Mouse (Mus musculus) heart, embryonic 15.5 days (tissue): Measurements from ENCODE around the gene Wfikkn2. TPM values are rescaled to one million over a fixed set of nuclear protein-coding genes. Genes with fewer than 3 reads are reported as not detected.

Experiments used
- ATAC-seq: fragments of 200-750 bp; cut with Nextera tagmentation; replicated peaks from 2 replicates; pipeline ENCODE4 v1.8.0; 2017; ENCODE audit warnings: low read depth, moderate TSS enrichment; ENCODE audit not compliant: insufficient number of reproducible peaks, insufficient read depth, low FRiP score
- H3K27ac ChIP-seq: fragments of 300-500 bp; sonication (generic); 2 replicates; pipeline ENCODE4 v1.5.1; 2015; ENCODE audit warnings: mild to moderate bottlenecking, inconsistent platforms
- H3K27me3 ChIP-seq: fragments of 300-500 bp; sonication (generic); 2 replicates; pipeline ENCODE4 v1.6.1; 2015; ENCODE audit warnings: inconsistent platforms
- H3K36me3 ChIP-seq: fragments of 300-500 bp; sonication (generic); 2 replicates; pipeline ENCODE4 v1.6.1; 2015; ENCODE audit warnings: mild to moderate bottlenecking, inconsistent platforms
- H3K4me1 ChIP-seq: fragments of 300-500 bp; sonication (generic); replicated peaks from 2 replicates; pipeline ENCODE4 v1.6.1; 2015; ENCODE audit warnings: inconsistent platforms
- H3K4me2 ChIP-seq: fragments of 300-500 bp; sonication (generic); 2 replicates; pipeline ENCODE4 v1.6.1; 2015; ENCODE audit warnings: inconsistent platforms, mild to moderate bottlenecking, moderate library complexity
- H3K4me3 ChIP-seq: fragments of 300-500 bp; sonication (generic); 2 replicates; pipeline ENCODE4 v1.5.1; 2015; ENCODE audit warnings: mild to moderate bottlenecking, inconsistent platforms
- H3K9ac ChIP-seq: fragments of 300-500 bp; sonication (generic); 2 replicates; pipeline ENCODE4 v1.6.1; 2015; ENCODE audit warnings: mild to moderate bottlenecking, inconsistent platforms
- H3K9me3 ChIP-seq: fragments of 300-500 bp; sonication (generic); replicated peaks from 2 replicates; pipeline ENCODE4 v1.6.1; 2016; ENCODE audit warnings: inconsistent platforms
- WGBS: fragments of 180-500 bp; shearing (Covaris S2); methylation state at CpG from one replicate; pipeline ENCODE4 v1.1.7; 2015; ENCODE audit warnings: mixed read lengths; 5-methylcytosine and 5-hydroxymethylcytosine counted together
- polyA plus RNA-seq: library from polyadenylated mRNA; unstranded; fragments of >200 nt; fragmentation: Nextera tagmentation; extraction: Ambion mirVana; gene quantifications from 2 replicates; pipeline ENCODE4 v1.2.1, GENCODE M21; 2015

The Wfikkn2 gene
- polyA plus RNA-seq, 1 experiment from 2014 or later: 2.4 TPM

DNA sequence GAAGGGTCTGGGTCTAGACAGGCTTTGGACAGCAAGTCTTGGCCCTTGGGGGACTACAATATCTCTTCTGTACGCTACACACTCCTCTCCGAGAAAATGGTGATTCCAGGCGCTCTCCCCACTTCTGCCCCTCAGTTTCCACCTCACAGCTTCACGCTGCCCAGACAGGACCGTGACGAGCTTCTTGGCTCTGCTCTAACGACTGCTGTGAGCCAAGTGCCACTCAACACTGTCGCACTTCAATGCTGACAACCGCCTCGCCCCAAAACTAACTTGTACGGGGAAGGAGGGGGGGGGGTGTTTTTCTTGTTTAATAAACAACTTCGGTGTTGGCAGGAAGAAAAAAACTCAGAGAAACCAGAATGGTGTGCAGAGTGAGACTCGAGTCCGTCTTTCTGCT, 12.2 kb upstream of the Wfikkn2 start:
- ATAC-seq: no peak
- H3K4me2 ChIP-seq: no peak overlapping the region

DNA sequence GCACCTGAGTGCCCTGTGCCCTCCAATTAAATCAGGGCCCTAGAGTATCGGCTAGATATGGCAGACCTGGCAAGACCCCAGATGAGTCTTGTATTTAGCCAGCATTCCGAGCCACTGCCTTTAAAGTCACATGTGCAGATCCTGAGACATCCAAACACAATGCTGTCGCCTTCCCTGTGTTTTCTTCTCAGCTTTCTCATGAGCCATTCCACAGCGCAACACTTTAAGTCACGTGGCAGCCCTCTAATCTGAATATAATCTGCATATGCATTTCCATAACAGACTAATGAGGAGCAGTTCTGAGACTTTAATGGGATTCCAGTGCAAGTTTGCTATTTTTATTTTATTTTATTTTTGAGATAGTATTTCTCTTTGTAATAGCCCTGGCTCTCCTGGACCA, 9.9 kb upstream of the Wfikkn2 start:
- Histone ChIP-seq H3K9me3 (no peaks in the 10 kb centered on the region), H3K27ac (no peak overlapping the region), H3K4me1 (no peaks in the 10 kb centered on the region; the same call in 1 of the 2 replicates), H3K4me3 (no peak overlapping the region), H3K36me3 (no peaks in the 10 kb centered on the region), H3K27me3 (no peaks in the 10 kb centered on the region), H3K4me2 (no peak overlapping the region), H3K9ac (no peak overlapping the region)
- WGBS: 71% methylated on average over 5 of the region's 5 CpGs
- no peak for ATAC-seq

More for the DNA sequence above, 12.2 kb upstream of the Wfikkn2 start:
- WGBS: 56% methylated on average over 14 of the region's 14 CpGs
- H3K36me3 ChIP-seq: no peaks in the 10 kb centered on the region
- no peaks in the 10 kb centered on the region for H3K27me3 ChIP-seq
- no peaks in the 10 kb centered on the region; the same call in 1 of the 2 replicates for H3K4me1 ChIP-seq
- H3K4me3 ChIP-seq: no peak overlapping the region
- H3K27ac ChIP-seq: no peak overlapping the region
- H3K9ac ChIP-seq: no peak overlapping the region
- no peaks in the 10 kb centered on the region for H3K9me3 ChIP-seq

DNA sequence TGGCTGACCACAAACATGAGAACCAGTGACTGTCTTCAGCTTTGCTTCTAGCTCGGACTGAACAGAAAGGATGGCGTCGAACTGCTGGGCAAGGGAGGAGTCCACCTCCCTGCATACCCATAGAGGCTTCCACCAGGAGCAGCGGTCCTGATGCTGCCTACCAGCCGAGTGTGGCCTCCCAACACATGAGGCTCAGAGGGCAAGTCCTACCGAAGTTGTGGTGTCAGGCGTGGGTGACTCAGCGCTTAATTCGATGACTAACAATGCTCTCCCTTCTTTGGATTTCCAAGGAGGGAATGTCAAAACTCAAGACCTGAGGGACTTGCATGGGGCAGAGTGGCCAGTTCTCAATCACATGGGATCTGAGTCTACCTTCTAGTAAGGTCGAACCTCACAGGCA, 7.9 kb upstream of the Wfikkn2 start:
- no peaks in the 10 kb centered on the region for H3K36me3 ChIP-seq
- 81% methylated on average over 10 of the region's 10 CpGs for WGBS
- H3K9me3 ChIP-seq: no peaks in the 10 kb centered on the region
- no peaks in the 10 kb centered on the region; the same call in 1 of the 2 replicates for H3K4me1 ChIP-seq
- H3K27ac ChIP-seq: no peak overlapping the region
- no peak overlapping the region for H3K4me2 ChIP-seq
- H3K27me3 ChIP-seq: no peaks in the 10 kb centered on the region
- H3K4me3 ChIP-seq: no peak overlapping the region
- no peak for ATAC-seq
- no peak overlapping the region for H3K9ac ChIP-seq

DNA sequence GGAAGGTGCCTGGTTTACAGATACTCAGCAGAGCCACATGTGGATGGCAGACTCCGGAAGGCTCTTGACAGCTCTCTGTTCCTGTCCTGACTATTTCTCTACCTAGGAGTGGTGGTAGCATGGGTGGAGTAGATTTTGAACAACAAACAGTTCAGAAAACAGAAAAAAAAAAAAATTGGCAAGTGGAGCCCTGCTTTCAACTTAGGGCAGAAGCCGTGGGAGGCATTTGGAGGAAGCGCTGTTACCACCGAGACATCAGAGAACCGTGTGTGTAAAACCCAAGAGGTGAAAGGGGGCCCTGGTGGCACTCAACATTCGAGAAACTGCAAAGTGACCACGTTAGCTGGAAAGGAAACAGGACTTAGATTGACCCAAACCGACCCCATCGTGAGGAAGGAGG, 7.4 kb upstream of the Wfikkn2 start:
- no peaks in the 10 kb centered on the region; the same call in 1 of the 2 replicates for H3K4me1 ChIP-seq
- H3K27me3 ChIP-seq: no peaks in the 10 kb centered on the region
- H3K27ac ChIP-seq: no peak overlapping the region
- H3K9ac ChIP-seq: no peak overlapping the region
- no peaks in the 10 kb centered on the region for H3K9me3 ChIP-seq
- no peak overlapping the region for H3K4me2 ChIP-seq
- ATAC-seq: no peak
- 69% methylated on average over 9 of the region's 9 CpGs for WGBS
- no peaks in the 10 kb centered on the region for H3K36me3 ChIP-seq
- H3K4me3 ChIP-seq: no peak overlapping the region

DNA sequence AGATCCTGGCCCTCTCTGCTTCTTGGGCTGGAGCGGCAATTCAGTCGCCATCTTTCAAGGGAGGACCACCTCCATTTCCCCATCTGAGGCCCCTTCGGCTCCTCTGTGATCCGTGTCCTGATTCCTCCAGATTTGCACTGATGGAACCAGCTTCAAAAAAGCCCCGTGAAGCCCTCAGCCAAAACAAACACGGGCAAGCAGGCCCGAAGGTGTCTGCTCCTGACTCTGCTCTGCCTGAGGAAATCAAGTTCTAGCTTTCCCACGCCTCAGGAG, 920 bp upstream of the Wfikkn2 start:
- Histone ChIP-seq H3K4me1 (peaks cover 30% of the 10 kb centered on the region), H3K36me3 (no peaks in the 10 kb centered on the region), H3K4me2 (no peak overlapping the region), H3K27me3 (peaks cover 5% of the 10 kb centered on the region; the same call in 1 of the 2 replicates), H3K4me3 (no peak overlapping the region), H3K9me3 (no peaks in the 10 kb centered on the region), H3K9ac (no peak overlapping the region), H3K27ac (peak overlapping the region; percentile 31)
- no peak for ATAC-seq
- 51% methylated on average over 8 of the region's 8 CpGs for WGBS

DNA sequence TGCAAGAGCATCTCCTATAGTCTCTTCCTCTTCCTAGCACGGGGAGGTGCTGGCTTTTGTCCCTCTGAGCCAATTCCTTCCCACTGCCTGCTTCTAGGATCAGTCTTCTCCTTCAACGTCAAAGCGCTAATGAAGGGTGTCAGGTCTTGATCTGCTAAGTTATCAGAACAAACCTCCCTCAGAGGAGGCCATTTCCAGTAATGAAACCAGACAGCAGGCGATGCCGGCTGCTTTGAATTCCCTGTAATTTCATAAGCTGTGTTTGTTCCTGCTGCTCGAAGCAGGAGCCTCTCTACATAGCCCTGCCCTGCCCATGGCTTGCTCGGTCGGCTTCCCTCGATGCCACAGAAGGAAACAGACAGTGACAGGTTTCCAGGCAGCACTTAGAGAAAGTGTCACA, 1.4 kb downstream of the Wfikkn2 start:
- Histone ChIP-seq H3K4me3 (no peak overlapping the region), H3K4me1 (peaks cover 30% of the 10 kb centered on the region), H3K27me3 (peaks cover 10% of the 10 kb centered on the region; the same call in 1 of the 2 replicates), H3K4me2 (no peak overlapping the region), H3K27ac (no peak overlapping the region), H3K36me3 (no peaks in the 10 kb centered on the region), H3K9me3 (no peaks in the 10 kb centered on the region), H3K9ac (no peak overlapping the region)
- 63% methylated on average over 9 of the region's 9 CpGs for WGBS
- no peak for ATAC-seq

DNA sequence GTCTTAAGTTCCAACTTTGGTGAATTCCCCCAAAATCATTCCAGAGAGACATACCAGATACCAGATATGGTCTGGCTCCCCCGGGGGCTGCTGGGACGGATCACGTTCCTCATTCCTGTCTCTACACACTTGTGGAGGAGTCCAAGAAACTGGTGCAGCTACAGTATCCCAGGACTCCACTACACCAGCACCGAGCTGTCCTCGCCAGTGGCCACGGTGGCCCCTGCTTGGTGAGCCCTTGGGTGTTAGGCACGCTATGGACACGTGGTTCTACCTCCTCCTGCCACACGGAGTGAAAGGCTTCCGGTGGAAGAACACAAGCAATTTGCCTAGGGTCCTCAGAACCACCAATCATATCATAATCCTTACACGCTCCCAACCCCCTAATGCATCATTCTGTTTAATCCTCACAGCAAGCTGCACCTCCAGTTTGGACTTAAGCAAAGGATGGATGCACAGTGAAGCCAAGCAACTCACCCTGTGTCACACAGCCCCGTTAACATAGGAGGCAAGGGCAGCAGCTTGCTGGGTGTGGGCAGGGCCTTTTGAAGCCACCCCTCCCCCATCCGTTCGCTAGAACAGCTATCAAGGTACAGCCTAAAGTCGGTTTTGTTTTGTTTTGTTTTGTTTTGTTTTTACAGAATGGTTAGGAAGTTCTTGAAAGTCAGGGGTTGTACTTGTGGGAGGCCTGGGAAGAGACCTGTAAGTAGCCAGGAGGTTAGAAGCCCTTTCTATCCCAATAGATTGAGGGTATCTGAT, 2.2 kb downstream of the Wfikkn2 start:
- Histone ChIP-seq H3K27ac (peak overlapping the region; percentile 26), H3K36me3 (no peaks in the 10 kb centered on the region), H3K27me3 (peaks cover 10% of the 10 kb centered on the region; the same call in 1 of the 2 replicates), H3K4me2 (peak overlapping the region; percentile 70), H3K4me1 (peaks cover 30% of the 10 kb centered on the region), H3K4me3 (peak overlapping the region; percentile 38), H3K9me3 (no peaks in the 10 kb centered on the region), H3K9ac (peak overlapping the region; percentile 41; the same call in 1 of the 2 replicates)
- ATAC-seq: 0 out of 2 replicates have a peak, but pooled peaks have one; percentile 12
- WGBS: 30% methylated on average over 15 of the region's 15 CpGs

DNA sequence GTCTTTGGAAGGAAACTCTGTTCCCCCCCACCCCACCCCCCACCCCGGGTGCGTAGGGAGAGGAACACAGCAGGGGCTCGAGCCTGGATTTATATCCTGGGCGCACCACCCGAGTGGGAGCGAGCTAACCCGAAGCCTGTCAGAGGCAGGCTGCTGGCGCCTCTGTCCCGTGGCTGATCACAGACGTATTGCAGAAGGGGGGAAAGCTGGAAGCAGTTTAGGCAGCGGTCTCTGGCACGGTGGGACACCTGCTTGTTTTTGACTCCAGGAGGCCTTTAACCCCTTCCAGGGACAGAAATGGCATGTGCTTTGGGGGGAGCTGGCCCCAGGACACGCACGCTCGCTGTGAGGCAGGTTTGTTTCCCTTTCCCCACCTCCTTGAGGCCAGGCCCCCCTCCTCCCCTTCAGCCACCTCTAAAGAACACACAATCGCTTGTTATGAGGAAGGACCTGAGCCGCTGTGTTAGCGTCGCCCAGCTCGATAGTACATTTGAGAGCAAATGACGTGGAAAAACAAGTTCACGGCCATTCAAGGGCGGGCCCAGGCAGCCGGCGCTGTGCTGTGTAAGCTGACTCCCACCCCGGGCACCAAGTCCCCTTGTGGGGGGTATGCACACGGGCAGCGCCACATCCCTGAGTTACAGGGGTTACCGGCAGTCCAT, 2.9 kb downstream of the Wfikkn2 start:
- Histone ChIP-seq H3K27ac (peak overlapping the region; percentile 26), H3K4me3 (peak overlapping the region; percentile 38), H3K4me1 (peaks cover 30% of the 10 kb centered on the region), H3K27me3 (peaks cover 10% of the 10 kb centered on the region; the same call in 1 of the 2 replicates), H3K36me3 (no peaks in the 10 kb centered on the region), H3K9ac (peak overlapping the region; percentile 41), H3K4me2 (peak overlapping the region; percentile 70), H3K9me3 (no peaks in the 10 kb centered on the region)
- WGBS: 5% methylated on average over 29 of the region's 29 CpGs
- ATAC-seq: peak; percentile 36; the same call in 1 of the 2 replicates

DNA sequence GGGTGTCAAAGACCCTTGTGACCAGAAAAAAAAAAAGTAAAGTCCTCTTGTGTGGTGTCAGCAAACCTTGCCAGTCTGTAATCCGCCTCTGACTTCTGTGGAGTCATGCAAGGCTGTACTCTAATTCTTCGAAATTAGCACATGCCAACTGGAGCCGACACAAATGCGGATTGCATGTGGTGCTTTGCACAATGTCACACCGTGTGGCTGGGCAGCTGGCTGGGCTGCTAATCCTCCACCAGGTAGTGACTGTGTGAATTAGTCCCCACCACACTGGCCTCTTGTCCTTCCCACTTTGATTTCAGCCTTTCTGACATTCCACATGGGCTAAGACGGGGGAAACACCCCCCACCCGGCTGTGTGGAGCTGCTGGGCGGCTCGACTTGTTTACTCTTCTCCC, 6.1 kb downstream of the Wfikkn2 start:
- WGBS: 44% methylated on average over 9 of the region's 9 CpGs
- H3K4me1 ChIP-seq: peaks cover 21% of the 10 kb centered on the region
- no peak overlapping the region for H3K27ac ChIP-seq
- no peaks in the 10 kb centered on the region for H3K36me3 ChIP-seq
- no peak for ATAC-seq
- H3K9me3 ChIP-seq: no peaks in the 10 kb centered on the region
- peak overlapping the region; percentile 25; the same call in 1 of the 2 replicates for H3K9ac ChIP-seq
- no peak overlapping the region for H3K4me2 ChIP-seq
- no peak overlapping the region for H3K4me3 ChIP-seq
- peaks cover 10% of the 10 kb centered on the region; the same call in 1 of the 2 replicates for H3K27me3 ChIP-seq

DNA sequence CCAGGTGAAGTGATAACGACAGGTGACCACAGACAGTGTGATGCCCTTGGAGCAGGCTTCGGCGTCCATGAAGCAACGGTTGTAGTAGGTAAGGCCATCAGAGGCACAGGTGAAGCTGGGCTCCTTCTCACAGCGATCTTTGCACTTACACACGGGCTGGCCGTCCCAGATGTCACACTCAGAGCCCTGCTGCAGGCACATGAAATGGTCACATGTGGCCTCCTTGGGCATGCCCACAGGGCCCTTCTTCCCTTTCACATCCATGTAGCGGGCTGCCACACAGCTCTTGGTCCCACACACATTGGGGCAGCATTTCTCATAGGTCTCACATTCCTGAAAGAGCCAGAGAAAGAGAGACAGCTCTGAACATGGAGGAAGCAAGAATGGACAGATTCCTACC, 7.0 kb downstream of the Wfikkn2 start:
- no peak overlapping the region for H3K27ac ChIP-seq
- H3K4me3 ChIP-seq: no peak overlapping the region
- no peaks in the 10 kb centered on the region for H3K9me3 ChIP-seq
- no peak for ATAC-seq
- H3K27me3 ChIP-seq: peaks cover 10% of the 10 kb centered on the region; the same call in 1 of the 2 replicates
- 90% methylated on average over 8 of the region's 8 CpGs for WGBS
- peaks cover 22% of the 10 kb centered on the region for H3K4me1 ChIP-seq
- no peak overlapping the region for H3K4me2 ChIP-seq
- no peak overlapping the region for H3K9ac ChIP-seq
- H3K36me3 ChIP-seq: no peaks in the 10 kb centered on the region

DNA sequence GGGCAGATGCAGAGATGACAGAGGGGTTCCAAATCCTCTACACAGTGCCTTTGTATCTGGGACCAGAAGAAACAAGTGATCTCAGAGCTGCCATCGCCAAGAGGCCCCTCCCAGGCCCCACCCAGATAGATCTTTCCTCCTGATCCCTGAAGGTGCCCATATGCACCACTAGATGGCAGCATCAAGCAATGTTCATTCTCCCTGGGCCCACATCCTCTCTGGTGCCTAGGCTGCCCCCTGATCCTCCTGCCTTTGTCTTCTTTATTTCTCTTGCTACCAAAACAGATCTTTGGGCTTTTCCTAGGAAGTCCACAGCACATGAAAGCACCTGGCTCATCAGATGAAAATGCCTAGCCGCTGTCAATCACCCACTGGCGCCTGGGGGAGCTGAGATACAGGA, 9.7 kb downstream of the Wfikkn2 start:
- no peak overlapping the region for H3K9ac ChIP-seq
- no peak overlapping the region for H3K27ac ChIP-seq
- no peaks in the 10 kb centered on the region for H3K9me3 ChIP-seq
- ATAC-seq: peak; percentile 58
- H3K4me3 ChIP-seq: no peak overlapping the region
- WGBS: 26% methylated on average over 3 of the region's 3 CpGs
- peak overlapping the region; percentile 40 for H3K4me2 ChIP-seq
- no peaks in the 10 kb centered on the region for H3K27me3 ChIP-seq
- H3K4me1 ChIP-seq: peaks cover 30% of the 10 kb centered on the region
- no peaks in the 10 kb centered on the region for H3K36me3 ChIP-seq
